Mouse (Mus musculus): ENCODE measurements around the gene Olfr237-ps1. TPM values are rescaled to one million over a fixed set of nuclear protein-coding genes. Genes with fewer than 3 reads are reported as not detected.
"Not testable (repeated sequence)": the region's sequence is repeated elsewhere in the genome, so short reads cannot be mapped to it uniquely, and the experiment has no call there.

The Olfr237-ps1 gene
- polyA plus RNA-seq (2012; rRNA removed): not detected in 2 replicates

GRCm38 (mm10) chr6:43146267-43146666 is at the start of gene Olfr237-ps1:
Gene Olfr237-ps1, plus strand, starts transcription at chr6:43146567.
- DNase-seq (ENCODE audit: low read depth, low spot score): not testable (repeated sequence)
- WGBS: 75% methylated on average over 2 of the region's 2 CpGs

- not testable (repeated sequence) for DNase-seq (ENCODE audit: low read depth, low spot score)
- 93% methylated on average over 1 of the region's 1 CpGs for WGBS
These were observed 40.3 kb upstream of the Olfr237-ps1 start, which contains the start of gene Olfr441 for GRCm38 (mm10) chr6:43106069-43106468. Gene Olfr441, plus strand, starts transcription at chr6:43106369.

- no peak for DNase-seq (ENCODE audit: low read depth, low spot score)
- WGBS: 52% methylated on average over 1 of the region's 1 CpGs
These were observed 13.1 kb downstream of the Olfr237-ps1 start for GRCm38 (mm10) chr6:43159502-43159901.

- 65% methylated on average over 3 of the region's 3 CpGs for WGBS
- no peak for DNase-seq (ENCODE audit: low read depth, low spot score)
These were observed 16.6 kb downstream of the Olfr237-ps1 start, which contains the start of gene Olfr437 for GRCm38 (mm10) chr6:43162982-43163381. Gene Olfr437, plus strand, starts transcription at chr6:43163282.

- WGBS: 97% methylated on average over 4 of the region's 4 CpGs
- no peak for DNase-seq (ENCODE audit: low read depth, low spot score)
These were observed 20.9 kb downstream of the Olfr237-ps1 start for GRCm38 (mm10) chr6:43167246-43167645.

GRCm38 (mm10) chr6:43171840-43172239 is 25.5 kb downstream of the Olfr237-ps1 start, which contains the start of gene Olfr13:
Gene Olfr13, plus strand, starts transcription at chr6:43172140.
- no peak for DNase-seq (ENCODE audit: low read depth, low spot score)
- WGBS: 51% methylated on average over 4 of the region's 4 CpGs

GRCm38 (mm10) chr6:43178129-43178528 is 31.8 kb downstream of the Olfr237-ps1 start:
- WGBS: 33% methylated on average over 1 of the region's 1 CpGs
- DNase-seq (ENCODE audit: low read depth, low spot score): no peak

- 64% methylated on average over 6 of the region's 6 CpGs for WGBS
- DNase-seq (ENCODE audit: low read depth, low spot score): no peak
These were observed 32.5 kb downstream of the Olfr237-ps1 start for GRCm38 (mm10) chr6:43178584-43179501.

GRCm38 (mm10) chr6:43190986-43191385 is 44.6 kb downstream of the Olfr237-ps1 start:
- WGBS: 65% methylated on average over 3 of the region's 3 CpGs
- no peak for DNase-seq (ENCODE audit: low read depth, low spot score)

- no peak for DNase-seq (ENCODE audit: low read depth, low spot score)
These were observed 50.4 kb downstream of the Olfr237-ps1 start, which contains the start of gene Olfr435 for GRCm38 (mm10) chr6:43196781-43197180. Gene Olfr435, plus strand, starts transcription at chr6:43197146.

GRCm38 (mm10) chr6:43198094-43198493 is 51.7 kb downstream of the Olfr237-ps1 start:
- 50% methylated on average over 3 of the region's 3 CpGs for WGBS
- no peak for DNase-seq (ENCODE audit: low read depth, low spot score)

GRCm38 (mm10) chr6:43202786-43203185 is 56.4 kb downstream of the Olfr237-ps1 start:
- DNase-seq (ENCODE audit: low read depth, low spot score): no peak

GRCm38 (mm10) chr6:43205355-43205754 is 59.0 kb downstream of the Olfr237-ps1 start:
- WGBS: 34% methylated on average over 2 of the region's 2 CpGs
- DNase-seq (ENCODE audit: low read depth, low spot score): no peak

Other genes with a start within 250 kb of the Olfr237-ps1 start
- gene Olfr447, start 237.7 kb upstream of the Olfr237-ps1 start, polyA plus RNA-seq (2012; rRNA removed): not detected in 2 replicates
- gene Olfr446, start 225.2 kb upstream of the Olfr237-ps1 start, polyA plus RNA-seq (2012; rRNA removed): not detected in 2 replicates
- gene Olfr444, start 197.5 kb upstream of the Olfr237-ps1 start, polyA plus RNA-seq (2012; rRNA removed): not detected in 2 replicates
- not detected in 2 replicates for gene Olfr441, start 40.2 kb upstream of the Olfr237-ps1 start, polyA plus RNA-seq (2012; rRNA removed)
- not detected in 2 replicates for gene Olfr437, start 16.7 kb downstream of the Olfr237-ps1 start, polyA plus RNA-seq (2012; rRNA removed)
- not detected in 2 replicates for gene Olfr13, start 25.6 kb downstream of the Olfr237-ps1 start, polyA plus RNA-seq (2012; rRNA removed)
- not detected in 2 replicates for gene Olfr435, start 50.6 kb downstream of the Olfr237-ps1 start, polyA plus RNA-seq (2012; rRNA removed)
- gene Olfr434, start 66.5 kb downstream of the Olfr237-ps1 start, polyA plus RNA-seq (2012; rRNA removed): not detected in 2 replicates
- not detected in 2 replicates for gene Olfr47, start 85.0 kb downstream of the Olfr237-ps1 start, polyA plus RNA-seq (2012; rRNA removed)
- gene Arhgef5, start 119.0 kb downstream of the Olfr237-ps1 start, polyA plus RNA-seq (2012; rRNA removed): 43.0 and 64.8 TPM in 2 replicates
- not detected in 2 replicates for gene Nobox, start 163.0 kb downstream of the Olfr237-ps1 start, polyA plus RNA-seq (2012; rRNA removed)